Mouse (Mus musculus): ENCODE measurements around the gene Brd2. TPM values are rescaled to one million over a fixed set of nuclear protein-coding genes. Genes with fewer than 3 reads are reported as not detected.

Brd2 gene
- polyA plus RNA-seq, 1 experiment, result 178 TPM

- Histone ChIP-seq H3K36me3 (ENCODE audit: control insufficient read depth, insufficient read depth, low read length) (peaks cover 13% of the 10 kb centered on the region), H3K27me3 (ENCODE audit: control insufficient read depth, insufficient read depth, low read length) (no peaks in the 10 kb centered on the region)
These were observed 2.9 kb downstream of the Brd2 start, which contains the start of gene H2-DMa for GRCm38 (mm10) chr17:34119249-34120179. TSS of gene H2-DMa (plus strand) at chr17:34119541.

DNA sequence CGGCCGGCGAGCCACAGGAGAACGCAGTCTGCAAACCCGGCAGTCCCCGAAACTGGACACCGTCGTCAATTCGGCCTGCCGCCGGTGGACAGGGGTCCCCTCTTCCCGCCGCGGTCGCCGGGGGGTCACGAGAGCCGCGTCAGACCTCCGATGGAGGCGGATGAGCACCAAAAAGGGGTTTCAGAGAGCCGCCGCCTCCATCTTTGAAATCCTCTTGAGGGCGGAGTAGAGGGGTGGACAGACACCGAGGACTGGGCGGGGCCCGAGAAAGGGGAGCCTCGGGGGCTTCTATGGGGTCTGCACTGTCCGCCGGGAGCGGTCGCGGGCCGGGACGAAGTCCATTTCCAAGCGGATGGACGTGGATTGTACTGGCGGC lies 3.6 kb downstream of the Brd2 start:
- Histone ChIP-seq H3K4me3 (ENCODE audit: control insufficient read depth, low read depth, low read length) (peak overlapping the region; percentile 96), H3K4me1 (ENCODE audit: control insufficient read depth, insufficient read depth, low read length) (peaks cover 14% of the 10 kb centered on the region), H3K27me3 (ENCODE audit: control insufficient read depth, insufficient read depth, low read length) (no peaks in the 10 kb centered on the region), H3K27ac (ENCODE audit: control insufficient read depth, insufficient read depth, low read depth, low read length) (peak overlapping the region; percentile 95), H3K36me3 (ENCODE audit: control insufficient read depth, insufficient read depth, low read length) (peaks cover 14% of the 10 kb centered on the region)
- TF ChIP-seq CTCF (IDR thresholded peaks at IDR 0.05; ENCODE audit: control insufficient read depth, insufficient read depth, insufficient replicate concordance, low read depth, low read length) (no peak), POLR2A (IDR thresholded peaks at IDR 0.05; ENCODE audit: control insufficient read depth, low read depth, low read length) (no peak)

More at GRCm38 (mm10) chr17:34119249-34120179, 2.9 kb downstream of the Brd2 start, which contains the start of gene H2-DMa:
- Histone ChIP-seq H3K4me1 (ENCODE audit: control insufficient read depth, insufficient read depth, low read length) (peaks cover 14% of the 10 kb centered on the region), H3K27ac (ENCODE audit: control insufficient read depth, insufficient read depth, low read depth, low read length) (peak within 1 kb of the TSS; percentile 98), H3K4me3 (ENCODE audit: control insufficient read depth, low read depth, low read length) (peak within 1 kb of the TSS; percentile 96)
- 0 out of 2 replicates have a peak, but pooled peaks have one; percentile 0 for TF ChIP-seq CTCF (IDR thresholded peaks at IDR 0.05; ENCODE audit: control insufficient read depth, insufficient read depth, insufficient replicate concordance, low read depth, low read length)
- TF ChIP-seq POLR2A (IDR thresholded peaks at IDR 0.05; ENCODE audit: control insufficient read depth, low read depth, low read length), result peak; percentile 97

GRCm38 (mm10) chr17:34118113-34118872 lies 4.1 kb downstream of the Brd2 start:
- TF ChIP-seq POLR2A (IDR thresholded peaks at IDR 0.05; ENCODE audit: control insufficient read depth, low read depth, low read length) (peak; percentile 35; the same call in 1 of the 2 replicates), CTCF (IDR thresholded peaks at IDR 0.05; ENCODE audit: control insufficient read depth, insufficient read depth, insufficient replicate concordance, low read depth, low read length) (peak; percentile 9; the same call in 1 of the 2 replicates)
- Histone ChIP-seq H3K4me3 (ENCODE audit: control insufficient read depth, low read depth, low read length) (peak overlapping the region; percentile 96), H3K4me1 (ENCODE audit: control insufficient read depth, insufficient read depth, low read length) (peaks cover 11% of the 10 kb centered on the region), H3K27me3 (ENCODE audit: control insufficient read depth, insufficient read depth, low read length) (no peaks in the 10 kb centered on the region), H3K36me3 (ENCODE audit: control insufficient read depth, insufficient read depth, low read length) (peaks cover 18% of the 10 kb centered on the region), H3K27ac (ENCODE audit: control insufficient read depth, insufficient read depth, low read depth, low read length) (peak overlapping the region; percentile 95)

GRCm38 (mm10) chr17:34117421-34118112 lies 4.9 kb downstream of the Brd2 start:
- peaks cover 18% of the 10 kb centered on the region for H3K36me3 ChIP-seq (ENCODE audit: control insufficient read depth, insufficient read depth, low read length)
- no peak for TF ChIP-seq POLR2A (IDR thresholded peaks at IDR 0.05; ENCODE audit: control insufficient read depth, low read depth, low read length)
- TF ChIP-seq CTCF (IDR thresholded peaks at IDR 0.05; ENCODE audit: control insufficient read depth, insufficient read depth, insufficient replicate concordance, low read depth, low read length), result no peak
- no peaks in the 10 kb centered on the region for H3K27me3 ChIP-seq (ENCODE audit: control insufficient read depth, insufficient read depth, low read length)
- peak overlapping the region; percentile 96 for H3K4me3 ChIP-seq (ENCODE audit: control insufficient read depth, low read depth, low read length)
- H3K27ac ChIP-seq (ENCODE audit: control insufficient read depth, insufficient read depth, low read depth, low read length), result peak overlapping the region; percentile 95
- H3K4me1 ChIP-seq (ENCODE audit: control insufficient read depth, insufficient read depth, low read length), result peaks cover 11% of the 10 kb centered on the region

- TF ChIP-seq CTCF (IDR thresholded peaks at IDR 0.05; ENCODE audit: control insufficient read depth, insufficient read depth, insufficient replicate concordance, low read depth, low read length), result no peak
- TF ChIP-seq POLR2A (IDR thresholded peaks at IDR 0.05; ENCODE audit: control insufficient read depth, low read depth, low read length), result no peak
- peaks cover 9% of the 10 kb centered on the region for H3K4me1 ChIP-seq (ENCODE audit: control insufficient read depth, insufficient read depth, low read length)
- H3K27ac ChIP-seq (ENCODE audit: control insufficient read depth, insufficient read depth, low read depth, low read length), result no peak overlapping the region
- peaks cover 18% of the 10 kb centered on the region for H3K36me3 ChIP-seq (ENCODE audit: control insufficient read depth, insufficient read depth, low read length)
- peak overlapping the region; percentile 77 for H3K4me3 ChIP-seq (ENCODE audit: control insufficient read depth, low read depth, low read length)
- H3K27me3 ChIP-seq (ENCODE audit: control insufficient read depth, insufficient read depth, low read length), result no peaks in the 10 kb centered on the region
These were observed 5.6 kb downstream of the Brd2 start for GRCm38 (mm10) chr17:34116736-34117370.

DNA sequence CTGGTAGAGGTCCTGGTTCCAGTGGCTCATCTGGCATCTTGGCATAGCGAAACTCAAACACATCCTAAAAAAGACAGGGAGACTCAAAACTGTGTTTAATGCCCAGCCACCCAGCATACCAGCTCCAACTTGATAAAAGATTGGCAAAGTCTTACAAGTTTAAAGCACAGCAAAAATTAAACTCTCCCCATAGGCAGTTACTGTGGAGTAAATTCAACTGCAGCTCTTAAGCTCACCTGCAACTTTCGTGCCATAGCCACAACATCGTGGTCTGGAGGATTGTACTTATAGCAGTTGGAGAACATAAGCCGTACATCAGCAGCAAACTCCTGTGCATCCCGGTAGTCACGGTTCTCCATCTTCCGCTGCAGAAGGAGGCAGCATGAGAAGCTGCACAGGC lies 8.3 kb downstream of the Brd2 start:
- Histone ChIP-seq H3K27ac (ENCODE audit: control insufficient read depth, insufficient read depth, low read depth, low read length) (no peak overlapping the region), H3K4me3 (ENCODE audit: control insufficient read depth, low read depth, low read length) (no peak overlapping the region), H3K4me1 (ENCODE audit: control insufficient read depth, insufficient read depth, low read length) (peaks cover 2% of the 10 kb centered on the region), H3K27me3 (ENCODE audit: control insufficient read depth, insufficient read depth, low read length) (no peaks in the 10 kb centered on the region), H3K36me3 (ENCODE audit: control insufficient read depth, insufficient read depth, low read length) (peaks cover 18% of the 10 kb centered on the region)
- no peak for TF ChIP-seq POLR2A (IDR thresholded peaks at IDR 0.05; ENCODE audit: control insufficient read depth, low read depth, low read length)

All from testis, adult 2 months (tissue).